Mouse (Mus musculus) liver, postnatal 0 days (tissue): Measurements from ENCODE around the gene Arhgdia. TPM values are rescaled to one million over a fixed set of nuclear protein-coding genes. Genes with fewer than 3 reads are reported as not detected.
A peak's percentile ranks its signal among the peaks of the same experiment; 100 is the strongest.

Experiments used
- ATAC-seq: fragments of 200-750 bp; cut with Nextera tagmentation; 2 replicates; pipeline ENCODE4 v1.8.0; 2017; ENCODE audit warnings: mild to moderate bottlenecking, moderate library complexity
- DNase-seq: peaks from one replicate; pipeline ENCODE4 v3.0.0-alpha.2; 2016
- H3K27ac ChIP-seq: fragments of 300-500 bp; sonication (generic); 2 replicates; pipeline ENCODE4 v1.5.1; 2014; ENCODE audit warnings: antibody characterized with exemption, moderate library complexity, mild to moderate bottlenecking, low read depth
- H3K27me3 ChIP-seq: fragments of 300-500 bp; sonication (generic); 2 replicates; pipeline ENCODE4 v1.6.1; 2014; ENCODE audit warnings: low read length, control low read depth, mixed read lengths; ENCODE audit not compliant: insufficient read depth
- H3K36me3 ChIP-seq: fragments of 300-500 bp; sonication (generic); replicated peaks from 2 replicates; pipeline ENCODE4 v1.6.1; 2014; ENCODE audit warnings: mild to moderate bottlenecking, control low read depth, low read length, moderate library complexity, mixed read lengths; ENCODE audit not compliant: insufficient read depth
- H3K4me1 ChIP-seq: fragments of 300-500 bp; sonication (generic); 2 replicates; pipeline ENCODE4 v1.6.1; 2014; ENCODE audit warnings: antibody characterized with exemption, mild to moderate bottlenecking, control low read depth; ENCODE audit not compliant: insufficient read depth
- H3K4me2 ChIP-seq: fragments of 300-500 bp; sonication (generic); 2 replicates; pipeline ENCODE4 v1.6.1; 2014; ENCODE audit warnings: low read depth, mild to moderate bottlenecking, low read length, moderate library complexity, mixed read lengths
- H3K4me3 ChIP-seq: fragments of 300-500 bp; sonication (generic); 2 replicates; pipeline ENCODE4 v1.5.1; 2014; ENCODE audit warnings: low read depth, low read length
- H3K9ac ChIP-seq: fragments of 300-500 bp; sonication (generic); replicated peaks from 2 replicates; pipeline ENCODE4 v1.6.1; 2014; ENCODE audit warnings: mild to moderate bottlenecking, moderate library complexity
- H3K9me3 ChIP-seq: fragments of 300-500 bp; sonication (generic); 2 replicates; pipeline ENCODE4 v1.6.1; 2016; ENCODE audit warnings: mild to moderate bottlenecking, control low read depth, low read length, mixed read lengths
- CTCF ChIP-seq: sonication (generic); IDR thresholded peaks from 2 replicates; pipeline ENCODE4 v1.5.1; 2016; ENCODE audit warnings: antibody characterized with exemption, low read depth
- EP300 ChIP-seq: IDR thresholded peaks from 2 replicates; pipeline ENCODE4 v1.6.1; 2016; ENCODE audit warnings: antibody characterized with exemption, low read depth, mild to moderate bottlenecking
- WGBS: fragments of 180-500 bp; shearing (Covaris S2); extraction: QIAGEN DNeasy Blood & Tissue Kit; methylation state at CpG from one replicate; pipeline ENCODE4 v1.1.7; 2014; ENCODE audit not compliant: insufficient replicate concordance; 5-methylcytosine and 5-hydroxymethylcytosine counted together
- polyA plus RNA-seq: library from polyadenylated mRNA; unstranded; fragments of >200 nt; fragmentation: Nextera tagmentation; extraction: Ambion mirVana; gene quantifications from 2 replicates; pipeline ENCODE4 v1.2.1, GENCODE M21; 2015

Gene Arhgdia
- polyA plus RNA-seq: 148 and 156 TPM in 2 replicates

DNA sequence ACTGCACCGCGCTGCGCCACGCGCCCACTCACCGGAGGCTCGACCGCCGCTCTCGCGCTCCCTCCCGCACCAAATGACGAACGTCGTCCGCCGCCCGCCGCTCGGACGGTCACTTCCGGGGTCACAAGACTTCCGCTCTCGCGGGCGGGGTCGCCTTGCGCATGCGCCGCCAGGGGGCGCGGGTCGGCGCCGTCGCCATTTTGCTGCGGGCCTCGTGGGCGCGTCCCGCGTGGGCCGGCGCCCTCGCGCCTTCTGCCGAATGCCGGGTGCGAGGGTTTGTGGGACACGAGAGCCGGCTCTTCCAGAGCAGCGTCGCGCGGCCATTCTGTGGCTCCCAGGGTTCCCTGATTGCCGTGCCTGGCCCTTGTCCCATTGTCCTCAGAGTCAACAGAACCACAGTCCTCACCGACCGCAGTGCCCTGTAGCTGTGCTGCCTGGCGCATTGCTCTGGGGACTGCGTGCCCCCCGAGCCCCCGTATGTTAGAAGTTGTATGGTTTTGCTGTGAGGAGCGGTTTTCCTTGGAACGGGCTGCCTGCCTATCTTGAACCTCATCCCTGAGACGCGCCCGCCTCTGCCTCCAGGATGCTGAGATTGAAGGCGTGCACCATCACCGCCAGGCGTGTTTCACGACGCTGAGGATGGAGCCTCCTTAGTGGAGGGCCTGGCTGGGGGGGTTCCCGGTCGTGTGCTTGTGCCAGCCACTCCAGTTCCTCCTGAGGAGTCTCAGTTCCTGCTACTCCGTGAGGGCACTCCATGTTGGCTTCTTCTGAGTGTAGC lies at the start of gene Arhgdia:
Gene Arhgdia, minus strand, starts transcription at position 135 of the 778 bp plus-strand sequence.
- WGBS: 4% methylated on average over 52 of the region's 75 CpGs
- H3K9ac ChIP-seq: peak within 1 kb of the TSS; percentile 90
- no peaks in the 10 kb centered on the region for H3K27me3 ChIP-seq
- H3K4me3 ChIP-seq: peak within 1 kb of the TSS; percentile 76
- peak within 1 kb of the TSS; percentile 94 for H3K27ac ChIP-seq
- H3K4me2 ChIP-seq: peak within 1 kb of the TSS; percentile 90
- ATAC-seq (peak; percentile 58), DNase-seq (peak; percentile 90)
- TF ChIP-seq CTCF (peak; percentile 65), EP300 (no peak)
- H3K4me1 ChIP-seq: peaks cover 39% of the 10 kb centered on the region
- peaks cover 35% of the 10 kb centered on the region for H3K36me3 ChIP-seq
- no peaks in the 10 kb centered on the region for H3K9me3 ChIP-seq

DNA sequence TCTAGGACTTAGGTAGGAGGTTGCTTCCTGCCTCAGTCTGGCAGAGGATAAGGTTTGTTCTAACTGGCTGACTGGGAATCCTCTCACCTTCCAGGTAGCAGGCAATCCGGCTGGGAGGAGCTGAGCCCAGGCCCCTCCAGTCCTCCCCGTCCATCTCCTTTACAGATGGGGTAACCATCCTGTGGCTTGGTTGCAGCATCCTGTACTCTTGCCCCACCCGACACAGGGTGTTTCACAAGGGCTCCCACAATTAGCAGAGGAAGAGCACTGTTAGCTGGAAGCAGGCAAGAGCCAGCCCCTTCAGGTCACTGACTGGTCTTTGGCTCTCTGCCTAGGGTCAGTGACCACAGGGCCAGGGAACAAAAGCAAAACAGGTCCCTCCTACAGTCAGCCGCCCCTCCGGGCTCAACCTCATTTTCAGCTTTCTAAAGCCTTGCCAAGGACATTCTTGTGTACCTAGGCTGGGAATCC lies 49.0 kb upstream of the Arhgdia start:
- Histone ChIP-seq H3K4me1 (peaks cover 72% of the 10 kb centered on the region), H3K36me3 (peaks cover 12% of the 10 kb centered on the region), H3K9me3 (no peaks in the 10 kb centered on the region), H3K9ac (peak overlapping the region; percentile 98), H3K4me2 (peak overlapping the region; percentile 84), H3K27ac (peak overlapping the region; percentile 99), H3K27me3 (no peaks in the 10 kb centered on the region), H3K4me3 (peak overlapping the region; percentile 96)
- WGBS: 16% methylated on average over 5 of the region's 5 CpGs
- ATAC-seq: peak; percentile 67
- TF ChIP-seq EP300: peak; percentile 70; the same call in 1 of the 2 replicates
- TF ChIP-seq CTCF: no peak
- DNase-seq: peak; percentile 88

DNA sequence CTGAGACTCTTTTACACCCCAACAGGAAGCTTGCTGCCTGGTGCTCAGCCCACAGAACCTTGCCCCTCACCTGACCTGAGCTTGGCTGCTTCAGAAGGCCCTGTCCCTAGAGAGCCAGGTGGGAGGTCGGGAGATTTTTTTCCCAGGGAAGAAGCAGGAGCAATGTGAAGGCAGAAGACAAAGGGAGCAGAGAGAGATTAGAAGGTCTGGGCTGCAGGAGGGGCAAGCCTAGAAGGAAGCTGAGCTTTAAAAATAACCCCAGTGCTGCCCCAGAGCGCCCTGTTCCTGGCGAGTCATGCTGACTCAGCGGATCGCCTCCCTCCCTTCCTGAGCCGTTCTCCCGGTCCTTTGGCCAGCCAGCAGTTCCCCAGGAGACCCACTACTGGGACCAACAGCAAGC lies 48.5 kb upstream of the Arhgdia start:
- H3K9ac ChIP-seq: peak overlapping the region; percentile 98
- H3K4me3 ChIP-seq: peak overlapping the region; percentile 96
- peaks cover 77% of the 10 kb centered on the region for H3K4me1 ChIP-seq
- no peaks in the 10 kb centered on the region for H3K9me3 ChIP-seq
- no peaks in the 10 kb centered on the region for H3K27me3 ChIP-seq
- TF ChIP-seq CTCF: no peak
- TF ChIP-seq EP300: no peak
- H3K36me3 ChIP-seq: peaks cover 12% of the 10 kb centered on the region
- peak; percentile 85 for DNase-seq
- H3K4me2 ChIP-seq: peak overlapping the region; percentile 84
- ATAC-seq: peak; percentile 28
- H3K27ac ChIP-seq: peak overlapping the region; percentile 99
- WGBS: 9% methylated on average over 7 of the region's 7 CpGs

DNA sequence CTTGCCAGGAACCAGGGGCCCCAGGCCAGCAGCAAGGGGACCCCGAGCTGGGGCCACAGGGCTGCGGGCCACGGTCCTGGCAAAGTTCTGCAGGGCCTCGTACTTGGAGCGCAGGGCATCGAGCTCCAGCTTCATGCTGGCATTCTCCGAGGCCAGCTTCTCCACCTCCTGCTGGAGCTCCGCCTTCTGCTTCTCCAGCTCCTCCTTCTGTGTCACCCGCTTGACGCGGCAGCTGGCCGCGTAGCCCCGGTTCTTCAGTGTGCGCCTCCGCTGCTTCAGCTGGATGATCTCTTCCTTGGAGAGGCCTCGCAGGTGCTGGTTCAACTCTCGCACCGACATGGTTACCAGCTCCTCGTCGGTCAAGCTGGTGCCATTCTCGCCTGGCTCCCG lies 47.9 kb upstream of the Arhgdia start:
- peak overlapping the region; percentile 84 for H3K4me2 ChIP-seq
- peak overlapping the region; percentile 96 for H3K4me3 ChIP-seq
- H3K9me3 ChIP-seq: no peaks in the 10 kb centered on the region
- DNase-seq (peak; percentile 81), ATAC-seq (no peak)
- 31% methylated on average over 23 of the region's 23 CpGs for WGBS
- peak overlapping the region; percentile 98 for H3K9ac ChIP-seq
- TF ChIP-seq EP300 (no peak), CTCF (no peak)
- H3K27ac ChIP-seq: peak overlapping the region; percentile 99
- H3K4me1 ChIP-seq: peaks cover 75% of the 10 kb centered on the region
- H3K27me3 ChIP-seq: no peaks in the 10 kb centered on the region
- H3K36me3 ChIP-seq: peaks cover 12% of the 10 kb centered on the region

DNA sequence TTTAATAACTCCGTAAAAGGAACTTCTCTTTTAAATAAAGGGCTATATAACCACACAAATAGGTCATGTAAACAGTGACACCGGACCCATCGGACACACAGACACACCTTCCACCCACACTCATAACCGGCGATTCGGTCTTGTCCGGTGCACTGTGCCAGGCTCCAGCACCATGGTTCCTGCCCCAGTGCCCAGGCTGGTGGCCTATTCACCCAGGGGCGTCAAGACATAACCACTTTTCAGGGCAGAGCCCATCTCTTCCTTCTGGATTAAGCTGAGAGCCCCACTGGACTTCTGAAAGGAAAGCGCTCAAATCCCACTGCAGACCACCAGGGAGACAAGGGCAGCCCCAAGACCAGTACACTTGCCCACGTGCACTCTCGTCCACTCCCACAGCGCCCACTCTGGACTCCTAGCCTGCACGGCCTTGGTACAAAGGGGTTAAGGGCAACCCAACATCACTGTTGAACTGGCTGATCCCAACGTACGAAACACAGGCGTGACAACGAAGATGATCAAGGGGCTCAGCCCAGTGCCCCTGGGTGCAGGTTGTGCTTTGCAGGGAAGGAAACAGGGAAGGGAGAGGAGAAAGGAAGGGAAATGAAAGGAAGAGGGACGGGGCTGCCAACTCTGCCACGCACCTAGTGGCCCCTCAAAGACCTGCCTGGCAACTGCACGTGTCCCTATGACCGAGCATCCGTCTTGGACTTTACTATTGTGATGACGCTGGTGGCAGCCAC lies 47.3 kb upstream of the Arhgdia start:
- peaks cover 74% of the 10 kb centered on the region for H3K4me1 ChIP-seq
- H3K9me3 ChIP-seq: no peaks in the 10 kb centered on the region
- 79% methylated on average over 23 of the region's 23 CpGs for WGBS
- no peak for ATAC-seq
- DNase-seq: peak; percentile 27
- H3K36me3 ChIP-seq: peaks cover 12% of the 10 kb centered on the region
- peak overlapping the region; percentile 84 for H3K4me2 ChIP-seq
- TF ChIP-seq CTCF (no peak), EP300 (no peak)
- peak overlapping the region; percentile 99 for H3K27ac ChIP-seq
- no peaks in the 10 kb centered on the region for H3K27me3 ChIP-seq
- H3K9ac ChIP-seq: peak overlapping the region; percentile 98
- peak overlapping the region; percentile 96 for H3K4me3 ChIP-seq
